Comparison of ENCODE assay signal across 29 mouse cellular contexts in genomic region chr5:31298486-31298885, GRCm38 (mm10). TPM values are rescaled to one million over a fixed set of nuclear protein-coding genes. Genes with fewer than 3 reads are reported as not detected.
DNase-seq lines count a peak whose midpoint lies in the region; ATAC-seq and TF ChIP-seq lines count a peak whose summit lies in the region.
"Had no signal": no experiment of that assay in that cellular context is flagged by ENCODE, and none has a peak within 500 bp of the region (broad histone marks: within the 10 kb centered on the region; RNA-seq: fewer than 3 reads in every experiment).

No protein-coding gene starts in this region.

- no peaks in the 10 kb centered on the region for H3K9me3 ChIP-seq in liver, postnatal 0 days (ENCODE audit: low read length)
- H3K9me3 ChIP-seq in liver, embryonic 11.5 days (ENCODE audit: control insufficient read depth, low read length) = no peaks in the 10 kb centered on the region
- H3K9me3 ChIP-seq: embryonic facial prominence, embryonic 12.5 days; embryonic facial prominence, embryonic 15.5 days; forebrain, embryonic 15.5 days; heart, embryonic 12.5 days; heart, embryonic 15.5 days; hindbrain, embryonic 10.5 days; hindbrain, embryonic 13.5 days; intestine, embryonic 15.5 days had no signal

- no peak overlapping the region for H3K9ac ChIP-seq in liver, postnatal 0 days (replicated peaks)
- H3K9ac ChIP-seq in liver, embryonic 11.5 days (ENCODE audit: low read depth, low read length) = no peak overlapping the region
- H3K9ac ChIP-seq: embryonic facial prominence, embryonic 12.5 days; embryonic facial prominence, embryonic 15.5 days; forebrain, embryonic 15.5 days; heart, embryonic 12.5 days; heart, embryonic 15.5 days; hindbrain, embryonic 13.5 days; intestine, embryonic 15.5 days had no signal

- peak overlapping the region; percentile 35 for H3K4me2 ChIP-seq in liver, postnatal 0 days (ENCODE audit: low read depth, low read length)
- H3K4me2 ChIP-seq in liver, embryonic 11.5 days = no peak overlapping the region
- H3K4me2 ChIP-seq: embryonic facial prominence, embryonic 12.5 days; embryonic facial prominence, embryonic 15.5 days; forebrain, embryonic 15.5 days; heart, embryonic 12.5 days; heart, embryonic 15.5 days; hindbrain, embryonic 13.5 days; intestine, embryonic 15.5 days had no signal

- POLR2A ChIA-PET in Patski (lab: Charles Lee) = no interaction called here

- CTCF ChIA-PET in Patski (lab: Charles Lee) = interaction anchor here (1.1 to 1.2 kb wide), 3 partner anchors 12 to 30 kb away, joined by 3 read pairs; no protein-coding TSS in a partner anchor

- 22% methylated on average over 2 of the region's 2 CpGs for WGBS in liver, postnatal 0 days (ENCODE audit: insufficient replicate concordance)
- WGBS in liver, embryonic 11.5 days = 35% methylated on average over 2 of the region's 2 CpGs

- DNase-seq in heart, adult 11 months = peak; percentile 45
- no peak for DNase-seq in heart, adult 18-20 months
- no peak for DNase-seq in liver, postnatal 0 days
- DNase-seq in liver, embryonic 11.5 days (ENCODE audit: low spot score) = no peak
- DNase-seq in 416B (ENCODE audit: low read depth) = peak; percentile 16
- peak; percentile 65 for DNase-seq in Patski (ENCODE audit: low read depth, low spot score)
- no peak for DNase-seq in spleen, postnatal 14 days (ENCODE audit: low spot score in 2 of 2)
- DNase-seq in cerebellum, adult 9-10 months = no peak
- DNase-seq: adrenal gland, adult 8-10 months; adrenal gland, postnatal 25 days; cerebellum, adult 8-10 months; cerebellum, postnatal 14 days; gastrocnemius, postnatal 25 days; heart, postnatal 10 days; heart, postnatal 36 days had no signal

- no peak overlapping the region for H3K27ac ChIP-seq in liver, postnatal 0 days (ENCODE audit: low read depth)
- H3K27ac ChIP-seq in liver, embryonic 11.5 days (ENCODE audit: low read depth, low read length) = no peak overlapping the region
- H3K27ac ChIP-seq: embryonic facial prominence, embryonic 12.5 days; embryonic facial prominence, embryonic 15.5 days; forebrain, embryonic 15.5 days; heart, embryonic 15.5 days; hindbrain, embryonic 10.5 days; hindbrain, embryonic 13.5 days; intestine, embryonic 15.5 days had no signal

- in situ Hi-C loops in Patski (cut with MboI; ENCODE audit: low pct_unique_long_range_greater_than_20kb) = no loop called here

- TF ChIP-seq EP300 in liver, postnatal 0 days (IDR thresholded peaks at IDR 0.05; ENCODE audit: low read depth) = no peak

- ATAC-seq in liver, postnatal 0 days = no peak
- ATAC-seq in liver, embryonic 11.5 days (replicated peaks; ENCODE audit: low FRiP score) = no peak
- no peak for ATAC-seq in Patski
- ATAC-seq: activated CD4-positive, CD25-positive, alpha-beta regulatory T cell, adult 4 months; forebrain, embryonic 15.5 days; hindbrain, embryonic 16.5 days; intestine, embryonic 15.5 days had no signal

- H3K4me1 ChIP-seq in liver, postnatal 0 days (ENCODE audit: insufficient read depth) = peaks cover 5% of the 10 kb centered on the region
- H3K4me1 ChIP-seq in liver, embryonic 11.5 days (replicated peaks; ENCODE audit: control insufficient read depth, insufficient read depth, low read length) = peaks cover 10% of the 10 kb centered on the region; the same call in 1 of the 2 replicates

- no peak for TF ChIP-seq CTCF in liver, postnatal 0 days (IDR thresholded peaks at IDR 0.05; ENCODE audit: low read depth)
- no peak for TF ChIP-seq CTCF in Patski (IDR thresholded peaks at IDR 0.05)

- no peak overlapping the region for H3K4me3 ChIP-seq in liver, postnatal 0 days (ENCODE audit: low read depth, low read length)
- H3K4me3 ChIP-seq in liver, embryonic 11.5 days (ENCODE audit: low read depth, low read length) = no peak overlapping the region
- H3K4me3 ChIP-seq: embryonic facial prominence, embryonic 12.5 days; embryonic facial prominence, embryonic 15.5 days; forebrain, embryonic 15.5 days; heart, embryonic 12.5 days; heart, embryonic 15.5 days; hindbrain, embryonic 10.5 days; hindbrain, embryonic 13.5 days; intestine, embryonic 15.5 days had no signal

- peaks cover 4% of the 10 kb centered on the region; the same call in 1 of the 2 replicates for H3K27me3 ChIP-seq in liver, postnatal 0 days (ENCODE audit: insufficient read depth, low read length)
- H3K27me3 ChIP-seq in liver, embryonic 11.5 days (replicated peaks; ENCODE audit: control insufficient read depth, insufficient read depth, low read length) = no peaks in the 10 kb centered on the region
- no peaks in the 10 kb centered on the region for H3K27me3 ChIP-seq in Patski
- H3K27me3 ChIP-seq: embryonic facial prominence, embryonic 12.5 days; embryonic facial prominence, embryonic 15.5 days; forebrain, embryonic 15.5 days; heart, embryonic 12.5 days; heart, embryonic 15.5 days; intestine, embryonic 15.5 days had no signal

- peaks cover 4% of the 10 kb centered on the region; the same call in 1 of the 2 replicates for H3K36me3 ChIP-seq in liver, postnatal 0 days (replicated peaks; ENCODE audit: insufficient read depth, low read length)
- H3K36me3 ChIP-seq in liver, embryonic 11.5 days (ENCODE audit: control insufficient read depth, insufficient read depth, low read length) = no peaks in the 10 kb centered on the region; the same call in 1 of the 2 replicates
- H3K36me3 ChIP-seq: heart, embryonic 12.5 days; heart, embryonic 15.5 days had no signal

RNA-seq across cellular contexts. Expression of gene Gckr, which starts 1.2 kb away (rescaled TPM):
- total RNA-seq in heart, adult 18-20 months (2021) = not detected
- polyA plus RNA-seq in liver, postnatal 0 days (2015; fragmentation: Nextera tagmentation; extraction: Ambion mirVana) = 53.7 and 63.1 TPM in 2 replicates
- polyA plus RNA-seq in liver, embryonic 11.5 days (2014; fragmentation: Nextera tagmentation; extraction: Ambion mirVana) = 11.3 and 12.1 TPM in 2 replicates
- 5.9 TPM for polyA plus RNA-seq in Patski (2021)
- total RNA-seq: gastrocnemius, adult 8-10 months; gastrocnemius, postnatal 25 days; heart, postnatal 10 days; heart, postnatal 36 days had no signal
- polyA plus RNA-seq: activated CD4-positive, CD25-positive, alpha-beta regulatory T cell, adult 4 months; hindbrain, embryonic 10.5 days had no signal

RNA-seq across cellular contexts. Expression of gene Fndc4, which starts 2.6 kb away (rescaled TPM):
- total RNA-seq in heart, adult 18-20 months (2021) = 1 to 10 TPM; 4.2 to 4.3 TPM
- 4.4 and 5.4 TPM in 2 replicates for polyA plus RNA-seq in liver, postnatal 0 days (2015; fragmentation: Nextera tagmentation; extraction: Ambion mirVana)
- polyA plus RNA-seq in liver, embryonic 11.5 days (2014; fragmentation: Nextera tagmentation; extraction: Ambion mirVana) = 24.2 TPM in 2 replicates
- polyA plus RNA-seq in Patski (2021) = 107 TPM
- polyA plus RNA-seq: activated CD4-positive, CD25-positive, alpha-beta regulatory T cell, adult 4 months had no signal

RNA-seq across cellular contexts. Expression of gene Ift172, which starts 7.6 kb away (rescaled TPM):
- 10 to 100 TPM; 37.3 to 44.5 TPM for total RNA-seq in heart, adult 18-20 months (2021)
- 2.3 and 2.7 TPM in 2 replicates for polyA plus RNA-seq in liver, postnatal 0 days (2015; fragmentation: Nextera tagmentation; extraction: Ambion mirVana)
- polyA plus RNA-seq in liver, embryonic 11.5 days (2014; fragmentation: Nextera tagmentation; extraction: Ambion mirVana) = 15.3 and 17.4 TPM in 2 replicates
- polyA plus RNA-seq in Patski (2021) = 57.9 TPM

RNA-seq across cellular contexts. Expression of gene Krtcap3, which starts 47.0 kb away (rescaled TPM):
- 1 to 10 TPM in 1 of 2 experiments, under 1 TPM in 1; 0.82 to 1.4 TPM for total RNA-seq in heart, adult 18-20 months (2021)
- 6.5 and 7.5 TPM in 2 replicates for polyA plus RNA-seq in liver, postnatal 0 days (2015; fragmentation: Nextera tagmentation; extraction: Ambion mirVana)
- polyA plus RNA-seq in liver, embryonic 11.5 days (2014; fragmentation: Nextera tagmentation; extraction: Ambion mirVana) = 11.6 and 12.0 TPM in 2 replicates
- polyA plus RNA-seq in Patski (2021) = 8.6 TPM

RNA-seq across cellular contexts. Expression of gene Gm9970, which starts 57.5 kb away (rescaled TPM):
- not detected for total RNA-seq in heart, adult 18-20 months (2021)
- 0.28 TPM in 1 of 2 replicates, not detected in the other for polyA plus RNA-seq in liver, postnatal 0 days (2015; fragmentation: Nextera tagmentation; extraction: Ambion mirVana)
- 0.36 TPM in 1 of 2 replicates, not detected in the other for polyA plus RNA-seq in liver, embryonic 11.5 days (2014; fragmentation: Nextera tagmentation; extraction: Ambion mirVana)
- polyA plus RNA-seq in Patski (2021) = 0.73 TPM
- total RNA-seq: adrenal gland, postnatal 25 days; ES-E14; gastrocnemius, adult 8-10 months; gastrocnemius, postnatal 25 days; heart, postnatal 36 days had no signal
- polyA plus RNA-seq: activated CD4-positive, CD25-positive, alpha-beta regulatory T cell, adult 4 months; brain, embryonic 14.5 days; forebrain, embryonic 11.5 days; hindbrain, embryonic 13.5 days; intestine, embryonic 15.5 days had no signal

Comparison
In these comparisons a context has a peak if more than half of its experiments do, and no peak if none do; other contexts are left out.
1. DNase-seq: peak in heart, adult 11 months (single experiment), 416B (single experiment) and Patski (single experiment); none in heart, adult 18-20 months (0 of 2), liver, postnatal 0 days (single experiment), liver, embryonic 11.5 days (single experiment), spleen, postnatal 14 days (0 of 2) and cerebellum, adult 9-10 months (single experiment).